Mouse (Mus musculus): ENCODE measurements around the gene Prr3. TPM values are rescaled to one million over a fixed set of nuclear protein-coding genes. Genes with fewer than 3 reads are reported as not detected.

Gene Prr3
- polyA plus RNA-seq, 1 experiment from 2014 or later = 78.2 TPM

- ATAC-seq (ENCODE audit: low read depth) = peak; percentile 74
- Histone ChIP-seq H3K27me3 (ENCODE audit: control insufficient read depth, insufficient read depth, low read length) (no peaks in the 10 kb centered on the region), H3K4me1 (ENCODE audit: control insufficient read depth, insufficient read depth, low read length) (0 out of 2 replicates have a peak, but pooled peaks cover 4% of the 10 kb centered on the region), H3K4me2 (ENCODE audit: low read depth, low read length) (peak overlapping the region; percentile 14; the same call in 1 of the 2 replicates), H3K36me3 (ENCODE audit: control insufficient read depth, insufficient read depth, low read length) (peaks cover 5% of the 10 kb centered on the region; the same call in 1 of the 2 replicates), H3K9me3 (ENCODE audit: control insufficient read depth, low read length) (no peaks in the 10 kb centered on the region), H3K4me3 (ENCODE audit: low read depth, low read length) (0 out of 2 replicates have a peak overlapping the region, but pooled peaks have one; percentile 11), H3K9ac (replicated peaks; ENCODE audit: low read depth, low read length) (no peak overlapping the region), H3K27ac (ENCODE audit: low read depth, low read length) (0 out of 2 replicates have a peak overlapping the region, but pooled peaks have one; percentile 29)
- WGBS = 7% methylated on average over 17 of the region's 17 CpGs
These were observed 13.6 kb upstream of the Prr3 start for GRCm38 (mm10) chr17:35993675-35994074.

DNA sequence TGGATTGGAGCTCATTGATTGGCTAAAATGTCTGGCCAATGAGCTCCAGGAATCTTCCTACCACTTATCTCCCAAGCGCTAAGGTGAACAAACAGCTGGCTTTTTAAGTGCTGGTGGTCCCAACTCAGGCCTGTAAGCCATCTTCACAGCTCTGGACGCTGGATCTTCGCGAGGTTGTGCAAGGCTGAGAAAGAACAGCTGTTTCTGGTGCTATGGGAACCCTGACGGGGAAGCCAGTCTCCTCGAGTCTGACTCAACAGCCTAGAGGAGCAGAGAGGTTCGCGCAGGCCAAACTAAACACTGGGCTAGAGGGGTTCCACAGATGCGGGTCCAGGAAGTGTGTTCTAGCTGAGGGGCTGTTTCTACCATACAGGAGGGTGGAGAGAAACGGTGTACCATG is 11.7 kb upstream of the Prr3 start:
- Histone ChIP-seq H3K4me1 (ENCODE audit: control insufficient read depth, insufficient read depth, low read length) (0 out of 2 replicates have a peak, but pooled peaks cover 4% of the 10 kb centered on the region), H3K4me2 (ENCODE audit: low read depth, low read length) (no peak overlapping the region), H3K9ac (replicated peaks; ENCODE audit: low read depth, low read length) (no peak overlapping the region), H3K27me3 (ENCODE audit: control insufficient read depth, insufficient read depth, low read length) (no peaks in the 10 kb centered on the region), H3K27ac (ENCODE audit: low read depth, low read length) (no peak overlapping the region), H3K9me3 (ENCODE audit: control insufficient read depth, low read length) (no peaks in the 10 kb centered on the region), H3K36me3 (ENCODE audit: control insufficient read depth, insufficient read depth, low read length) (peaks cover 9% of the 10 kb centered on the region; the same call in 1 of the 2 replicates), H3K4me3 (ENCODE audit: low read depth, low read length) (no peak overlapping the region)
- ATAC-seq (ENCODE audit: low read depth) = no peak
- 57% methylated on average over 10 of the region's 10 CpGs for WGBS

DNA sequence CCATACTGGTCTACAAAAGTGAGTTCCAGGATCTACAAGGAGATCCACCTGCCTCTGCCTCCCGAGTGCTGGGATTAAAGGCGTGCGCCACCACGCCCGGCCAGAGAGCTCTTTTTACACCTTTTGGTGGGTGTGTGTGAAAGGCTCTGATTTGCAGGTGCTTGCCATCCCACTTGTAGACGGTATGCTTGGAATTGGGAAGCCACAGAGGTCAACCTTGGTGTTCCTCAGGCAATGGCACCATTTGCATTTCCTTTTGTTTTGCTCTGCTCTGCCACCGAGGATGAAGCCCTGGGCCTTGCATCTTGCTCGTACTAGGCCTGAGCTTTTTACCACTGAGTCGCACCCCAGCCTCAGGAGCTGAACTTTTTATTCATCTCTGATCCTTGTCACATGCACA is 1.7 kb upstream of the Prr3 start:
- ATAC-seq (ENCODE audit: low read depth) = no peak
- Histone ChIP-seq H3K9ac (replicated peaks; ENCODE audit: low read depth, low read length) (0 out of 2 replicates have a peak overlapping the region, but pooled peaks have one; percentile 82), H3K27me3 (ENCODE audit: control insufficient read depth, insufficient read depth, low read length) (no peaks in the 10 kb centered on the region)

DNA sequence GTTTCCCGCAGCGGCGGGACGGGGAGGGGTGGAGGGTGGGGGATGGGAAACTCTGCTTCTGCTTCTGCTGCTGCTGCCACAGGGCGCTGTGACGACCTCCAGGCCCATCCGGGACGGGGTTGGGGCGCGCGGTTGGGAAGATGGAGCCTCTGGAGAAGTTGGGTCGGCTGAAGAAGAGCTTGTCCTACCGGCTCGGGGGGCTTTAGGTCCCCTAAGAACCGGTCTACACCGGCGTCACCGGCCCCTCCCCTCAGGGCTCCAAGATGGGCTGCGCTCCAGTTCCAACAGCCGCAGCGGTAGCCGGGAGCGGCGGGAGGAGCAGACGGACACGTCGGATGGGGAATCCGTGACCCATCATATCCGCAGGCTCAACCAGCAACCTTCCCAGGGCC is 323 bp upstream of the Prr3 start:
- Histone ChIP-seq H3K9ac (replicated peaks; ENCODE audit: low read depth, low read length) (peak overlapping the region; percentile 82), H3K4me3 (ENCODE audit: low read depth, low read length) (peak overlapping the region; percentile 94), H3K27ac (ENCODE audit: low read depth, low read length) (peak overlapping the region; percentile 91), H3K36me3 (ENCODE audit: control insufficient read depth, insufficient read depth, low read length) (peaks cover 24% of the 10 kb centered on the region), H3K9me3 (ENCODE audit: control insufficient read depth, low read length) (no peaks in the 10 kb centered on the region), H3K4me2 (ENCODE audit: low read depth, low read length) (peak overlapping the region; percentile 86), H3K4me1 (ENCODE audit: control insufficient read depth, insufficient read depth, low read length) (peaks cover 15% of the 10 kb centered on the region; the same call in 1 of the 2 replicates), H3K27me3 (ENCODE audit: control insufficient read depth, insufficient read depth, low read length) (no peaks in the 10 kb centered on the region)
- under 1% methylated on average over 25 of the region's 29 CpGs for WGBS
- peak; percentile 29 for ATAC-seq (ENCODE audit: low read depth)

More for the DNA sequence above, 1.7 kb upstream of the Prr3 start:
- 85% methylated on average over 9 of the region's 9 CpGs for WGBS
- Histone ChIP-seq H3K4me1 (ENCODE audit: control insufficient read depth, insufficient read depth, low read length) (peaks cover 15% of the 10 kb centered on the region; the same call in 1 of the 2 replicates), H3K9me3 (ENCODE audit: control insufficient read depth, low read length) (no peaks in the 10 kb centered on the region), H3K36me3 (ENCODE audit: control insufficient read depth, insufficient read depth, low read length) (peaks cover 27% of the 10 kb centered on the region), H3K4me3 (ENCODE audit: low read depth, low read length) (no peak overlapping the region), H3K27ac (ENCODE audit: low read depth, low read length) (no peak overlapping the region), H3K4me2 (ENCODE audit: low read depth, low read length) (no peak overlapping the region)

- WGBS = 0% methylated on average over 40 of the region's 41 CpGs
- Histone ChIP-seq H3K27me3 (ENCODE audit: control insufficient read depth, insufficient read depth, low read length) (no peaks in the 10 kb centered on the region), H3K9me3 (ENCODE audit: control insufficient read depth, low read length) (no peaks in the 10 kb centered on the region), H3K4me1 (ENCODE audit: control insufficient read depth, insufficient read depth, low read length) (peaks cover 15% of the 10 kb centered on the region; the same call in 1 of the 2 replicates), H3K36me3 (ENCODE audit: control insufficient read depth, insufficient read depth, low read length) (peaks cover 28% of the 10 kb centered on the region), H3K27ac (ENCODE audit: low read depth, low read length) (peak overlapping the region; percentile 91), H3K4me3 (ENCODE audit: low read depth, low read length) (peak overlapping the region; percentile 94), H3K9ac (replicated peaks; ENCODE audit: low read depth, low read length) (peak overlapping the region; percentile 82), H3K4me2 (ENCODE audit: low read depth, low read length) (peak overlapping the region; percentile 86)
- peak; percentile 90 for ATAC-seq (ENCODE audit: low read depth)
These were observed 1.1 kb downstream of the Prr3 start for GRCm38 (mm10) chr17:35978811-35979400.

- WGBS = 83% methylated on average over 1 of the region's 1 CpGs
- ATAC-seq (ENCODE audit: low read depth) = no peak
- Histone ChIP-seq H3K4me2 (ENCODE audit: low read depth, low read length) (no peak overlapping the region), H3K4me3 (ENCODE audit: low read depth, low read length) (no peak overlapping the region), H3K9me3 (ENCODE audit: control insufficient read depth, low read length) (no peaks in the 10 kb centered on the region), H3K4me1 (ENCODE audit: control insufficient read depth, insufficient read depth, low read length) (peaks cover 13% of the 10 kb centered on the region), H3K9ac (replicated peaks; ENCODE audit: low read depth, low read length) (no peak overlapping the region), H3K36me3 (ENCODE audit: control insufficient read depth, insufficient read depth, low read length) (peaks cover 15% of the 10 kb centered on the region; the same call in 1 of the 2 replicates), H3K27ac (ENCODE audit: low read depth, low read length) (no peak overlapping the region), H3K27me3 (ENCODE audit: control insufficient read depth, insufficient read depth, low read length) (no peaks in the 10 kb centered on the region)
These were observed 7.9 kb downstream of the Prr3 start for GRCm38 (mm10) chr17:35972131-35972530.

- H3K9me3 ChIP-seq (ENCODE audit: control insufficient read depth, low read length) = no peaks in the 10 kb centered on the region
- H3K4me1 ChIP-seq (ENCODE audit: control insufficient read depth, insufficient read depth, low read length) = peaks cover 13% of the 10 kb centered on the region
- peak within 1 kb of the TSS; percentile 47 for H3K9ac ChIP-seq (replicated peaks; ENCODE audit: low read depth, low read length)
- peak; percentile 96 for ATAC-seq (ENCODE audit: low read depth)
- H3K36me3 ChIP-seq (ENCODE audit: control insufficient read depth, insufficient read depth, low read length) = peaks cover 11% of the 10 kb centered on the region; the same call in 1 of the 2 replicates
- peak within 1 kb of the TSS; percentile 69 for H3K27ac ChIP-seq (ENCODE audit: low read depth, low read length)
- H3K4me2 ChIP-seq (ENCODE audit: low read depth, low read length) = peak within 1 kb of the TSS; percentile 85
- WGBS = under 1% methylated on average over 68 of the region's 68 CpGs
- H3K27me3 ChIP-seq (ENCODE audit: control insufficient read depth, insufficient read depth, low read length) = no peaks in the 10 kb centered on the region
- H3K4me3 ChIP-seq (ENCODE audit: low read depth, low read length) = peak within 1 kb of the TSS; percentile 88
These were observed 10.3 kb downstream of the Prr3 start, which contains the start of gene Abcf1 for GRCm38 (mm10) chr17:35969418-35970389. Abcf1 (minus strand) TSS chr17:35969761.

DNA sequence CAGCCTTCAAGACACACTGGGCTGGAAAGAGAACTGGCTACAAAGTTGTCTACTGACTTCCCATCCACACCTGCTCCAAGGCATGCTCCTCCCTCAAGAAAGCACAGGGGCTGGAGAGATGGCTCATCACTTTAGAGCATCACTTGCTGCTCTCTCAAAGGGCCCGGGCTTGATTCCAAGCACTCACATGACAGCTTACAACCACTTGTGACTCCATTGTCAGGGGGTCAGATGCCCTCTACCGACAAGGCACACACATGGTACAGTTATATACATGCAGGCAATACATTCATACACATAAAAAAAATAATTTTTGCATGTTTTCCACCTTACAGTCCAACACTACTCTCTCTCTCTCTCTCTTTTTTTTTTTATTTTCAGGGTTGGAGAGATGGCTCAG is 12.4 kb downstream of the Prr3 start:
- 90% methylated on average over 2 of the region's 2 CpGs for WGBS
- Histone ChIP-seq H3K4me3 (ENCODE audit: low read depth, low read length) (no peak overlapping the region), H3K36me3 (ENCODE audit: control insufficient read depth, insufficient read depth, low read length) (peaks cover 17% of the 10 kb centered on the region), H3K4me1 (ENCODE audit: control insufficient read depth, insufficient read depth, low read length) (peaks cover 13% of the 10 kb centered on the region), H3K27ac (ENCODE audit: low read depth, low read length) (no peak overlapping the region), H3K9me3 (ENCODE audit: control insufficient read depth, low read length) (no peaks in the 10 kb centered on the region), H3K9ac (replicated peaks; ENCODE audit: low read depth, low read length) (no peak overlapping the region), H3K4me2 (ENCODE audit: low read depth, low read length) (no peak overlapping the region), H3K27me3 (ENCODE audit: control insufficient read depth, insufficient read depth, low read length) (no peaks in the 10 kb centered on the region)
- ATAC-seq (ENCODE audit: low read depth) = no peak

Measured in neural tube, embryonic 14.5 days (tissue).